In genomic region chr2:38784396-38784795, GRCm38 (mm10) we compare ENCODE assay signal across 9 mouse cellular contexts.
A peak's percentile ranks its signal among the peaks of the same experiment; 100 is the strongest.
DNase-seq lines count a peak whose midpoint lies in the region; ATAC-seq lines count a peak whose summit lies in the region.
"Had no signal": no experiment of that assay in that cellular context is flagged by ENCODE, and none has a peak within 500 bp of the region (broad histone marks: within the 10 kb centered on the region; RNA-seq: fewer than 3 reads in every experiment).

No protein-coding gene starts in this region.

- peak overlapping the region; percentile 21; the same call in 1 of the 2 replicates for H3K4me2 ChIP-seq in kidney, embryonic 16.5 days (replicated peaks; ENCODE audit: low read depth, low read length)

- H3K4me3 ChIP-seq in kidney, embryonic 16.5 days (ENCODE audit: low read length), result no peak overlapping the region

- no peak for ATAC-seq in kidney, embryonic 16.5 days (ENCODE audit: low FRiP score, low TSS enrichment)

- WGBS in kidney, embryonic 16.5 days, result 18% methylated on average over 11 of the region's 11 CpGs

- no peaks in the 10 kb centered on the region for H3K27me3 ChIP-seq in kidney, embryonic 16.5 days (ENCODE audit: insufficient read depth, low read length)

- peaks cover 13% of the 10 kb centered on the region for H3K4me1 ChIP-seq in kidney, embryonic 16.5 days (ENCODE audit: insufficient read depth, low read length)

- no peaks in the 10 kb centered on the region for H3K36me3 ChIP-seq in kidney, embryonic 16.5 days (ENCODE audit: insufficient read depth, low read length)

- peak; percentile 44 for DNase-seq in kidney, adult 11 months
- DNase-seq in kidney, postnatal 4 days, result no peak
- peak; percentile 62 for DNase-seq in embryo, embryonic 9.5 days (ENCODE audit: extremely low spot score)
- DNase-seq in skeletal muscle tissue, adult 2 months (ENCODE audit: low read depth, low spot score), result peak; percentile 31
- DNase-seq in urinary bladder, postnatal 36 days (ENCODE audit: low spot score in 2 of 2), result no peak
- DNase-seq in right cerebral cortex, postnatal 4 days, result no peak
- DNase-seq: cerebellum, adult 11-12 months; layer of hippocampus, postnatal 36 days had no signal

- no peak overlapping the region for H3K9ac ChIP-seq in kidney, embryonic 16.5 days (replicated peaks; ENCODE audit: low read length)

- H3K9me3 ChIP-seq in kidney, embryonic 16.5 days (ENCODE audit: low read length), result no peaks in the 10 kb centered on the region

- H3K27ac ChIP-seq in kidney, embryonic 16.5 days (ENCODE audit: low read length), result no peak overlapping the region

Comparison
In these comparisons a context has a peak if more than half of its experiments do, and no peak if none do; other contexts are left out.
1. DNase-seq: peak in kidney, adult 11 months (single experiment), embryo, embryonic 9.5 days (single experiment) and skeletal muscle tissue, adult 2 months (single experiment); none in kidney, postnatal 4 days (0 of 2), urinary bladder, postnatal 36 days (0 of 2) and right cerebral cortex, postnatal 4 days (single experiment).